Mouse (Mus musculus) liver, embryonic 11.5 days (tissue): ENCODE data around the gene Slc4a2. TPM values are rescaled to one million over a fixed set of nuclear protein-coding genes. Genes with fewer than 3 reads are reported as not detected.

Experiments used
- ATAC-seq: fragments of 200-750 bp; cut with Nextera tagmentation; replicated peaks from 2 replicates; pipeline ENCODE4 v1.8.0; 2017; ENCODE audit warnings: moderate number of reproducible peaks, mild to moderate bottlenecking, moderate TSS enrichment, moderate library complexity; ENCODE audit not compliant: low FRiP score
- DNase-seq: peaks from one replicate; pipeline ENCODE4 v3.0.0-alpha.2; 2017; ENCODE audit warnings: low spot score
- H3K27ac ChIP-seq: fragments of 300-500 bp; sonication (generic); 2 replicates; pipeline ENCODE4 v1.5.1; 2014; ENCODE audit warnings: mild to moderate bottlenecking, low read depth, low read length, control low read depth
- H3K27me3 ChIP-seq: fragments of 300-500 bp; sonication (generic); replicated peaks from 2 replicates; pipeline ENCODE4 v1.6.1; 2014; ENCODE audit warnings: low read length, mixed read lengths; ENCODE audit not compliant: control insufficient read depth, insufficient read depth
- H3K36me3 ChIP-seq: fragments of 300-500 bp; sonication (generic); 2 replicates; pipeline ENCODE4 v1.6.1; 2014; ENCODE audit warnings: mild to moderate bottlenecking, low read length, moderate library complexity, mixed read lengths; ENCODE audit not compliant: control insufficient read depth, insufficient read depth
- H3K4me1 ChIP-seq: fragments of 300-500 bp; sonication (generic); replicated peaks from 2 replicates; pipeline ENCODE4 v1.6.1; 2014; ENCODE audit warnings: low read length, mixed read lengths; ENCODE audit not compliant: control insufficient read depth, insufficient read depth
- H3K4me2 ChIP-seq: fragments of 300-500 bp; sonication (generic); 2 replicates; pipeline ENCODE4 v1.6.1; 2014; ENCODE audit warnings: mild to moderate bottlenecking, control low read depth, moderate library complexity
- H3K4me3 ChIP-seq: fragments of 300-500 bp; sonication (generic); 2 replicates; pipeline ENCODE4 v1.5.1; 2014; ENCODE audit warnings: low read depth, low read length, control low read depth
- H3K9ac ChIP-seq: fragments of 300-500 bp; sonication (generic); 2 replicates; pipeline ENCODE4 v1.6.1; 2014; ENCODE audit warnings: low read depth, low read length, control low read depth
- H3K9me3 ChIP-seq: fragments of 300-500 bp; sonication (generic); 2 replicates; pipeline ENCODE4 v1.6.1; 2016; ENCODE audit warnings: low read length, inconsistent platforms, mixed read lengths; ENCODE audit not compliant: control insufficient read depth
- WGBS: fragments of 180-500 bp; shearing (Covaris S2); extraction: QIAGEN DNeasy Blood & Tissue Kit; methylation state at CpG from one replicate; pipeline ENCODE4 v1.1.7; 2014; 5-methylcytosine and 5-hydroxymethylcytosine counted together
- polyA plus RNA-seq: library from polyadenylated mRNA; unstranded; fragments of >200 nt; fragmentation: Nextera tagmentation; extraction: Ambion mirVana; gene quantifications from 2 replicates; pipeline ENCODE4 v1.2.1, GENCODE M21; 2014

Slc4a2 gene
- polyA plus RNA-seq, 1 experiment from 2014 or later = 22.4 TPM

DNA sequence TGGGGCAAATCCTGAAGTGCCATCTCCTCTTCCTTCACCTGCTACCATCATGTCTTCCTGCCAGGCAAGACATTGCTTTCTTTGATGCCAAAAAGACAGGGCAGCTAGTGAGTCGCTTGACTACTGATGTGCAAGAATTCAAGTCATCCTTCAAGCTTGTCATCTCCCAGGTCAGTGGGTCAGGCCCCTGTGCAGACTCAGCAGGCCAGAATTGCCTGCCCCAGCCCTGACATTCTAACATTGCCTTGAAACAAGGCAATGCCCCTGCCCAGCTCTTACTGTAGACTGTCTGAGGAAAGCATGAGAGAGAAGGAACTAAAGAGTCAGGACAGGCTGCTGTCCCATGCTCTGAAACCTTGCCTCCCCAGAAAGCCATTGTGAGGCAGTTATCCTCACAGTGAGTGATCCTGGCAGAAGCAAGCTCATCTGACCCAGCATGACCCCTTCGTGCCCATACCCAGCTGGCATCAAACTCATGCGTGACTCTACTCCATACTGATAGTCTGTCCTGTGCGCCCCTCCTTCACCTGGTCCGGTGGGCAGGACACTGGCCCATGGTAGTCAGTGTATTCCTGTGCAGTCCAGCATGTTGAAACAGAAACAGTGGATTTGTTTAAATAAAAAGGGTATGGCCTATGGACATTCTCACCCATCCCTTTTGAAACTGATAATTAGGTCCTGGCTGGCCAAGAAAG, 22.6 kb upstream of the Slc4a2 start:
- DNase-seq (no peak), ATAC-seq (no peak)
- no peak overlapping the region for H3K27ac ChIP-seq
- H3K4me2 ChIP-seq = no peak overlapping the region
- WGBS = 91% methylated on average over 5 of the region's 5 CpGs
- H3K4me1 ChIP-seq = no peaks in the 10 kb centered on the region; the same call in 1 of the 2 replicates
- no peaks in the 10 kb centered on the region for H3K9me3 ChIP-seq
- H3K4me3 ChIP-seq = no peak overlapping the region
- H3K27me3 ChIP-seq = no peaks in the 10 kb centered on the region
- no peak overlapping the region for H3K9ac ChIP-seq
- H3K36me3 ChIP-seq = peaks cover 17% of the 10 kb centered on the region; the same call in 1 of the 2 replicates

DNA sequence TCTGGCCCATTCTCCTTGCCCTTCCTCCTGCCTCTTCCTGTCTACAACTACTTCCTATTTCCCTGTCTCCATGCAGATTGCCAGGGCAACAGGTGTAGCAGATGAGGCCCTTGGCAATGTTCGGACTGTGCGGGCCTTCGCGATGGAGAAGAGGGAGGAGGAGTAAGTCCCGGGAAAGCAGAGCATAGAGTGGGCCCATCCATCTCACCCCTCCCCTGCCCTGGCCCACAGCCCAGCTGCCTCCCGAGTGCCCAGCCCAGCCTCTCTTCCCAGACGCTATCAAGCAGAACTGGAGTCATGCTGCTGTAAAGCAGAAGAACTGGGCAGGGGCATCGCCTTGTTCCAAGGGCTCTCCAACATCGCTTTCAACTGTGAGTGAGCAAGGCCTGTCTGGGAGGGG, 21.7 kb upstream of the Slc4a2 start:
- H3K9me3 ChIP-seq = no peaks in the 10 kb centered on the region
- H3K9ac ChIP-seq = no peak overlapping the region
- H3K4me3 ChIP-seq = no peak overlapping the region
- peaks cover 14% of the 10 kb centered on the region; the same call in 1 of the 2 replicates for H3K36me3 ChIP-seq
- H3K27me3 ChIP-seq = no peaks in the 10 kb centered on the region
- H3K4me1 ChIP-seq = no peaks in the 10 kb centered on the region; the same call in 1 of the 2 replicates
- ATAC-seq (no peak), DNase-seq (no peak)
- no peak overlapping the region for H3K27ac ChIP-seq
- 85% methylated on average over 9 of the region's 9 CpGs for WGBS
- no peak overlapping the region for H3K4me2 ChIP-seq

DNA sequence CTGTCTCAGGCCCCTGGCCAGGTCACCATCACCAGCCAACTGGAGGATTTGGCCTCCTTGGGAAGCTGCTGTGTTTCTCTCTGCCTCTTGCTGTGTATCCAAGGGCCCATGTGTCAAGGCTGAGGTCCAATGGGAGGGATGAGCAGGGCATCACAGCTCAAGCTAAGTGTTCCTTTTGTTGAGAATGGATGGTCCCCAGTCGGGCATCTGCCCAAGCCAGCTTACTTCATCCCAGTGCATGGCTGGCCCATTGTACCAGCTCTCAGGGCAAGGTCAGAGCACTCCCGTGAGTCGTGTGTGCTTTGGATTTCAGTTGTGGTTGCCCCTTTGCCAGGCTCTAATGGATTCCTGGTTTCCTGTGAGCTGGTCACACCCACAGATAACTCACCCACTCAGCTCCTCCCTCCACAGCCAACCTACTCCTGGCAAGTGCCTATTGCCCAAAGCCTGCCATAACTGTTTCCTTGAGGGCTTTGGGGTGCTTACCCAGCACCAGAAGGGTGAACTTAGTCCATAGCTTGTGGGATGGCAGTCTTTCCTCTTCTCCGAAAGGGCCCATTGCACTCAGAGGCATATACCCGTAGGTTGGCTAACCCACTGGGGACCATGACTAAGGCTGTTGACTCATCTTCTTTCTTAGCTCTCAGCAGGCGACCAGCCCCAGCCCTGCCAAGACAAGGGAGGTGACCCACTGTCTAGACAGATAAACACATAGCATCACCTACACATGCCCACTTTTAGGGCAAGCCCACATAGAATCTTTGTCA, 18.9 kb upstream of the Slc4a2 start:
- Histone ChIP-seq H3K4me3 (no peak overlapping the region), H3K4me2 (no peak overlapping the region), H3K27me3 (no peaks in the 10 kb centered on the region), H3K36me3 (peaks cover 14% of the 10 kb centered on the region; the same call in 1 of the 2 replicates), H3K4me1 (no peaks in the 10 kb centered on the region; the same call in 1 of the 2 replicates), H3K9me3 (no peaks in the 10 kb centered on the region), H3K9ac (no peak overlapping the region), H3K27ac (no peak overlapping the region)
- WGBS = 78% methylated on average over 6 of the region's 6 CpGs
- DNase-seq = no peak
- no peak for ATAC-seq

DNA sequence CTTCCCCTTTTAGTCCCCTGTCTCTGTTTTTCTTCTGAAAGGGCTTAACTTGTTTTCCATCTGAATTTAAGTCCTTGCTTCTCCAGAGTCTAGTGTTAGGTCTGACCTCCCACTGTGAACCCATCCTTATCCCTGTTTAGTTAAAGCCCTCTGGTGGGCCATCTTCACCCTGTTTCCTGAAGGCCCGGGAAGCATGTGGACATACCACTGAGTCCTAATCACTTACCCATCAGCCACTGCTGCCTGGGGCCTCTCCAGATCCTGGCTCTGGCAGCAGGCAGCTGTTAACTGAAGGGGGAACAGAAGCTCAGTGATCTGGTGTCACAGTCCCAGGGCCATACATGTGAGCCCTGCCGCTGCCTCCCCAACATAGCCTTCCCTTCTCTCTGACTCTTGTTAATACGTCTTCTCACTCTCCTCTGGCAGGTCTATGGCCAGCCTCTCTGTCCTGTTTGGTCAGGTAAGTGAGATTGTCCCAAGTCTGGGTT, 18.2 kb upstream of the Slc4a2 start:
- no peak for ATAC-seq
- peaks cover 14% of the 10 kb centered on the region; the same call in 1 of the 2 replicates for H3K36me3 ChIP-seq

DNA sequence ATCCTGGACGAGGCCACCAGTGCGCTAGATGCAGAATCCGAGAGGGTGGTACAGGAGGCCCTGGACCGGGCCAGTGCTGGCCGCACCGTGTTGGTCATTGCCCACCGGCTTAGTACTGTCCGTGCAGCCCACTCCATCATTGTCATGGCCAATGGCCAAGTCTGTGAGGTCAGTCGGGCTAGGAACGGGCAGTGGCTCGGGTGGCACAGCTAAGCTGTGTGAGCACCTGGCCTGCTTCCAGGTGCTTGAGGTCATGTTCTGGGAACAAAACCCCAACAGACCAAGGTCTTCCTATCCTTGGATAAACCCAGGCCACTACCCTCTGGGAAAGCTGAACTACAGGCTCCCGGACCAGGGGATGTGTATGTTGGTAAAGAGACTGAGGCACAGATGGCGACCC, 15.0 kb upstream of the Slc4a2 start:
- ATAC-seq (no peak), DNase-seq (no peak)
- peaks cover 3% of the 10 kb centered on the region for H3K27me3 ChIP-seq
- no peaks in the 10 kb centered on the region for H3K9me3 ChIP-seq
- H3K9ac ChIP-seq = no peak overlapping the region
- H3K4me3 ChIP-seq = no peak overlapping the region
- H3K36me3 ChIP-seq = 0 out of 2 replicates have a peak, but pooled peaks cover 2% of the 10 kb centered on the region
- no peak overlapping the region for H3K4me2 ChIP-seq
- no peak overlapping the region for H3K27ac ChIP-seq
- H3K4me1 ChIP-seq = no peaks in the 10 kb centered on the region; the same call in 1 of the 2 replicates
- 95% methylated on average over 13 of the region's 13 CpGs for WGBS

More for the DNA sequence above, 18.2 kb upstream of the Slc4a2 start:
- Histone ChIP-seq H3K27me3 (no peaks in the 10 kb centered on the region), H3K9ac (no peak overlapping the region), H3K27ac (no peak overlapping the region), H3K9me3 (no peaks in the 10 kb centered on the region), H3K4me2 (no peak overlapping the region), H3K4me1 (no peaks in the 10 kb centered on the region; the same call in 1 of the 2 replicates), H3K4me3 (no peak overlapping the region)
- whole genome bisulfite sequencing = 67% methylated on average over 3 of the region's 3 CpGs
- no peak for DNase-seq

DNA sequence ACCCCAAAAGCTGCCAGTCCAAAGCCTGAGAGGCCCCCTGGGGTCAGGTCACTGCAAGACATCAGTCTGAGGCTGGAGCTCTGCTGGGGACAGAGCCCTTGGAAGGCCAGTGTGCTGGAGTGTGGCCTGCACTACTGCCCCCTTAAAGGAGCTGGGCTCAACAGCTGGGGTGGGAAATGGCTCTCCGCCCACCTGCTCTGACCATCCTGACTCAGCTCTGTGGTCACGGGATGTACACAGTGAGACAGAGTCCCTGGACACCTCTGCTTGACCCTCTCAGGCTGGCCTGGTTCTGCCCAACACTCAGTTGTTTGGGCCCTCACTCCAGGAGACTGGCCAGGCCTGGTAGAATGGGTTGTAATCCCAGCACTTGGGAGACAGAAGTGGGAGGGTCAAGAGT, 14.2 kb upstream of the Slc4a2 start:
- 0 out of 2 replicates have a peak, but pooled peaks cover 2% of the 10 kb centered on the region for H3K36me3 ChIP-seq
- 84% methylated on average over 2 of the region's 2 CpGs for WGBS
- DNase-seq (no peak), ATAC-seq (no peak)
- H3K27ac ChIP-seq = no peak overlapping the region
- H3K4me1 ChIP-seq = no peaks in the 10 kb centered on the region; the same call in 1 of the 2 replicates
- H3K9ac ChIP-seq = no peak overlapping the region
- no peaks in the 10 kb centered on the region for H3K9me3 ChIP-seq
- H3K4me2 ChIP-seq = no peak overlapping the region
- no peak overlapping the region for H3K4me3 ChIP-seq
- peaks cover 10% of the 10 kb centered on the region for H3K27me3 ChIP-seq

DNA sequence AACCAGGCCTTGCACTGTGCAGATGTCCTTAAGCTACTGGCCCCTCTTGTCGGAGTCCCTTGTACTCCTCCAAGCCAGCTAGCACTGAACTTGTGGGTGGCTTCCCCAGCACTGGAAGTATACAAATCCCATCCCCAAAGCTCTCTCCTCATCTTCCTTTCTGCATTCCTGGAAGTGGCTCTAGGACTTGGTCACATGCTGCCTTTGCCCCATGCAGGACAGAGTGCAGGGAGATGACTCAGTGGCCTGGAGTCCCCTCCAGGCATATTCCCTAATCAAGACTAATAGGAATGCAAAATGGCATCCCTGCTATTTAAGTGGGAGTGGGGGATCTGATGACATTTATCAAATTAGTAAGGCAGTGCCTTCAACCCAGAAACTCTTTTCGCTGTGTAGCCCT, 11.6 kb upstream of the Slc4a2 start:
- DNase-seq (no peak), ATAC-seq (no peak)
- H3K27ac ChIP-seq = no peak overlapping the region
- 67% methylated on average over 2 of the region's 2 CpGs for WGBS
- no peak overlapping the region for H3K4me3 ChIP-seq
- no peaks in the 10 kb centered on the region for H3K9me3 ChIP-seq
- no peaks in the 10 kb centered on the region for H3K36me3 ChIP-seq
- 0 out of 2 replicates have a peak, but pooled peaks cover 4% of the 10 kb centered on the region for H3K4me1 ChIP-seq
- H3K4me2 ChIP-seq = no peak overlapping the region
- H3K27me3 ChIP-seq = peaks cover 16% of the 10 kb centered on the region
- no peak overlapping the region for H3K9ac ChIP-seq

DNA sequence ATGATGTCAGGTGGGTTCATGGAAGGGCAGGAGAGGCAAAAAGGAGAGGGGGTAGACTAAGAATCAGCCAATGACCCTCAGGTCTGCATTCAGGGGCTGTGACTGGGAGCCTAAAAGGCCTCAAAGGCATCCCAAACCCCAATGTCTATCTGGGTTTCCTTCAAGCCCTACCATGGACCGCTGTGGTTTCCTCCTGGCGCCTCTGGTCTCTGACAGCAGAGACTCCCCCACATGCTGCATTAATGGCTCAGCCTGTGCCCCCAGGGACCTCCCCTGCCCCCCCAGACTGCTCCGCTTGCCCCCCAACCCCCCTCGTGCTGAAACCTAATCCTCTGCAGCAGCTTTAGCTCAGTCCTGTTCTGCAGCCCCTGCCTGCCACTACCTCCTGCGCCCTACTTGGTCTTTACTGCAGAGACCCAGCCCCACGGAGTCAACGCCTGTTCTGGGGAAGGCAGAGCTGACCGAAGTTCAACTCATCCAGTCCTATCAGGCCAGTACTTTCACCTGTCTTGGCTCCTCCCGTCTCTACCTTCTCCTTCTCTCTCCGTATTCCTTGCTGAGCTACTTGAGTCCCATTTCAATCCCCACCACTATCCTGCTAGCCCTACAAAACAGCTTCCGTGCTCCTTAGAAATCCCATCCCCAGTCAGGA, 10.5 kb upstream of the Slc4a2 start, which contains the start of gene Asic3:
Gene Asic3 (plus strand): TSS at position 351 of the 652 bp plus-strand sequence.
- ATAC-seq (no peak), DNase-seq (no peak)
- Histone ChIP-seq H3K9me3 (no peaks in the 10 kb centered on the region), H3K36me3 (no peaks in the 10 kb centered on the region; the same call in 1 of the 2 replicates), H3K9ac (no peak within 1 kb of the TSS), H3K4me1 (0 out of 2 replicates have a peak, but pooled peaks cover 4% of the 10 kb centered on the region), H3K27ac (0 out of 2 replicates have a peak within 1 kb of the TSS, but pooled peaks have one; percentile 5), H3K4me2 (no peak within 1 kb of the TSS), H3K27me3 (peaks cover 16% of the 10 kb centered on the region), H3K4me3 (no peak within 1 kb of the TSS)
- 48% methylated on average over 11 of the region's 11 CpGs for WGBS
